Mouse (Mus musculus) liver, embryonic 13.5 days (tissue): ENCODE results near the gene Hdgf. TPM values are rescaled to one million over a fixed set of nuclear protein-coding genes. Genes with fewer than 3 reads are reported as not detected.
"Not testable (repeated sequence)": the region's sequence is repeated elsewhere in the genome, so short reads cannot be mapped to it uniquely, and the experiment has no call there.

ENCODE experiments used
- ATAC-seq: fragments of 200-750 bp; cut with Nextera tagmentation; 2 replicates; pipeline ENCODE4 v1.8.0; 2017; ENCODE audit warnings: low read depth, mild to moderate bottlenecking, moderate number of reproducible peaks, moderate library complexity
- DNase-seq: peaks from one replicate; pipeline ENCODE4 v3.0.0; 2022
- H3K27ac ChIP-seq: fragments of 300-500 bp; sonication (generic); 2 replicates; pipeline ENCODE4 v1.5.1; 2015; ENCODE audit warnings: moderate library complexity, mild to moderate bottlenecking, inconsistent platforms
- H3K27me3 ChIP-seq: fragments of 300-500 bp; sonication (generic); 2 replicates; pipeline ENCODE4 v1.6.1; 2015; ENCODE audit warnings: mild to moderate bottlenecking, inconsistent platforms
- H3K36me3 ChIP-seq: fragments of 300-500 bp; sonication (generic); 2 replicates; pipeline ENCODE4 v1.6.1; 2015; ENCODE audit warnings: mild to moderate bottlenecking, inconsistent platforms
- H3K4me1 ChIP-seq: fragments of 300-500 bp; sonication (generic); replicated peaks from 2 replicates; pipeline ENCODE4 v1.6.1; 2015; ENCODE audit warnings: inconsistent platforms
- H3K4me2 ChIP-seq: fragments of 300-500 bp; sonication (generic); 2 replicates; pipeline ENCODE4 v1.6.1; 2015; ENCODE audit warnings: inconsistent platforms, mild to moderate bottlenecking, moderate library complexity
- H3K4me3 ChIP-seq: fragments of 300-500 bp; sonication (generic); replicated peaks from 2 replicates; pipeline ENCODE4 v1.5.1; 2015; ENCODE audit warnings: mild to moderate bottlenecking, inconsistent platforms
- H3K9ac ChIP-seq: fragments of 300-500 bp; sonication (generic); 2 replicates; pipeline ENCODE4 v1.6.1; 2015; ENCODE audit warnings: mild to moderate bottlenecking, inconsistent platforms
- H3K9me3 ChIP-seq: fragments of 300-500 bp; sonication (generic); replicated peaks from 2 replicates; pipeline ENCODE4 v1.6.1; 2016; ENCODE audit warnings: inconsistent platforms
- WGBS: fragments of 180-500 bp; shearing (Covaris S2); methylation state at CpG from one replicate; pipeline ENCODE4 v1.1.7; 2015; ENCODE audit not compliant: insufficient replicate concordance; 5-methylcytosine and 5-hydroxymethylcytosine counted together
- polyA plus RNA-seq: library from polyadenylated mRNA; unstranded; fragments of >200 nt; fragmentation: Nextera tagmentation; extraction: Ambion mirVana; gene quantifications from 2 replicates; pipeline ENCODE4 v1.2.1, GENCODE M21; 2015

Gene Hdgf
- polyA plus RNA-seq, 1 experiment from 2014 or later, result 283 TPM

- H3K4me2 ChIP-seq, result no peak overlapping the region
- WGBS, result 72% methylated on average over 3 of the region's 3 CpGs
- H3K27ac ChIP-seq, result no peak overlapping the region
- H3K9me3 ChIP-seq, result 0 out of 2 replicates have a peak, but pooled peaks cover 3% of the 10 kb centered on the region
- no peak overlapping the region for H3K9ac ChIP-seq
- no peak for DNase-seq
- peaks cover 26% of the 10 kb centered on the region for H3K4me1 ChIP-seq
- no peak for ATAC-seq
- no peaks in the 10 kb centered on the region for H3K36me3 ChIP-seq
- no peak overlapping the region for H3K4me3 ChIP-seq
- H3K27me3 ChIP-seq, result no peaks in the 10 kb centered on the region
Observed at GRCm38 (mm10) chr3:87891481-87891880, 14.6 kb upstream of the Hdgf start.

GRCm38 (mm10) chr3:87893367-87893905 lies 12.7 kb upstream of the Hdgf start:
- H3K4me1 ChIP-seq, result peaks cover 23% of the 10 kb centered on the region
- no peaks in the 10 kb centered on the region for H3K27me3 ChIP-seq
- peak overlapping the region; percentile 23; the same call in 1 of the 2 replicates for H3K9ac ChIP-seq
- WGBS, result 70% methylated on average over 3 of the region's 3 CpGs
- peak overlapping the region; percentile 65 for H3K27ac ChIP-seq
- H3K9me3 ChIP-seq, result no peaks in the 10 kb centered on the region
- no peak overlapping the region for H3K4me2 ChIP-seq
- H3K36me3 ChIP-seq, result no peaks in the 10 kb centered on the region
- no peak overlapping the region for H3K4me3 ChIP-seq
- DNase-seq (no peak), ATAC-seq (peak; percentile 74)

DNA sequence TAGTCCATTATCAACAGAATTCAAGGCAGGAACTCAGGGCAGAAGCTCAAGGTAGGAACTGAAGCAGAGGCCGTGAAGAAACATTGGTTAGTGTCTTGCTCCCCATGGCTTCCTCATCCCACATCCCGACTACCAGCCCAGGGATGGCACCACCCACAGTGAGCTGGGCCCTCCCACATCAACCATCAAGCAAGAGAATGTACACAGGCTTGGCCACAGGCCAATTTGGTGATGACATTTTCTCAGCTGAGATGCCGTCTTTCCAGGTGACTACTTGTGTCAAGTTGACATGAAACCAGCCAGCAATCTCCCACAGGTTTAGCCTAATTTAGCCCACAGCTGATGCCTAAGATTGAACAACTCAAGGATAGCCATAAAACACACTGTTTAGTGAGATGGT lies 6.9 kb upstream of the Hdgf start:
- DNase-seq (no peak), ATAC-seq (no peak)
- no peaks in the 10 kb centered on the region for H3K36me3 ChIP-seq
- no peak overlapping the region for H3K4me2 ChIP-seq
- no peak overlapping the region for H3K4me3 ChIP-seq
- WGBS, result 69% methylated on average over 3 of the region's 3 CpGs
- H3K4me1 ChIP-seq, result peaks cover 55% of the 10 kb centered on the region
- no peaks in the 10 kb centered on the region for H3K27me3 ChIP-seq
- peak overlapping the region; percentile 24; the same call in 1 of the 2 replicates for H3K27ac ChIP-seq
- H3K9me3 ChIP-seq, result no peaks in the 10 kb centered on the region
- H3K9ac ChIP-seq, result no peak overlapping the region

GRCm38 (mm10) chr3:87899776-87900175 lies 6.3 kb upstream of the Hdgf start:
- no peak for ATAC-seq
- no peak overlapping the region for H3K9ac ChIP-seq
- WGBS, result 79% methylated on average over 3 of the region's 3 CpGs
- peak overlapping the region; percentile 15; the same call in 1 of the 2 replicates for H3K4me2 ChIP-seq
- no peaks in the 10 kb centered on the region for H3K36me3 ChIP-seq
- DNase-seq, result no peak
- peak overlapping the region; percentile 24 for H3K27ac ChIP-seq
- H3K27me3 ChIP-seq, result no peaks in the 10 kb centered on the region
- peaks cover 55% of the 10 kb centered on the region for H3K4me1 ChIP-seq
- H3K4me3 ChIP-seq, result no peak overlapping the region
- H3K9me3 ChIP-seq, result no peaks in the 10 kb centered on the region

DNA sequence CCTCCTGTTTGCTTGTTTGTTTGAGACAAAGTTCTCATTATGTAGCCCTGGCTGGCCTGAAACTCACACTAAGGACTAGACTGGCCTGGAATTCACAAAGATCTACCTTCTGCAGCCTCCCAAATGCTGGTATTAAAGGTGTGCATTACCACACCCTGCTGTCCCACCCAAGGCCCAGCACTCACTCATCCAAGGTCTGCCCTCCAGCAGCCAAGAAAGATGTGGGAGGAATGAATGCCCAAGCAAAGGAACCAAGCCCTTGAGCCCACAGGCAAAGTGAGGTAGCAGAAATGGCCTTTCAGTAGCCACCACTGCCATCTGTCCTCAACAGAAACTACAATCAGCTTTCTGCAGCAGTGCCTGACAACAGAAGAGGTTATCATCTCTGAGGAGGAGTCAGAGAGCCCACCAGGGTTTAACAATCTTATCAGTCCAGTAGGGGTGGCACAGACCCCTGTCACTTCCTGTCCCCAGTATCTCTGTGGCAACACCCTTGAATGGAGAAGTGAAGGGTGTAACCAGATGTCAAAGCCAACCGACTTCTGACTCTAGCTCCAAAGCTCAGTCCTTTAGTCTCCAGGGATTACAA lies 5.0 kb upstream of the Hdgf start:
- 0% methylated on average over 1 of the region's 1 CpGs for WGBS
- H3K4me1 ChIP-seq, result peaks cover 61% of the 10 kb centered on the region
- H3K9me3 ChIP-seq, result no peaks in the 10 kb centered on the region
- peak overlapping the region; percentile 41 for H3K4me3 ChIP-seq
- no peaks in the 10 kb centered on the region for H3K36me3 ChIP-seq
- DNase-seq (peak; percentile 87), ATAC-seq (peak; percentile 82)
- peak overlapping the region; percentile 95 for H3K27ac ChIP-seq
- H3K27me3 ChIP-seq, result no peaks in the 10 kb centered on the region
- peak overlapping the region; percentile 68 for H3K4me2 ChIP-seq
- H3K9ac ChIP-seq, result peak overlapping the region; percentile 69

DNA sequence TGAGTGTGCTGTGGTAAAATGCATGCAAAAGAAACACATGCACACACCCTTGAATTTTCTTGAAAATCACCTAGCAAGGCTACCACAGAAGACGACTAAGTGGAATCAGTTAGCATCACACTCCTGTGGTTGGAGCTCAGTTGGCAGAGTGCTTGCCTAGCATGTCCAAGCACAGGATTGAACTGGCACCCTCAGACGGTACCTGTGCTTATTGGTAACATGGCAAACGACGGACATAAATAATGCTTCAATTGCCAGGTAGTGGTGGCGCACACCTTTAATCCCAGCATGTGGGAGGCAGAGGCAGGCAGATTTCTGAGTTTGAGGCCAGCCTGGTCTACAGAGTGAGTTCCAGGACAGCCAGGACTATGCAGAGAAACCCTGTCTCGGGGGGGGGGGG lies 4.2 kb upstream of the Hdgf start:
- Histone ChIP-seq H3K4me3 (peak overlapping the region; percentile 41; the same call in 1 of the 2 replicates), H3K4me2 (peak overlapping the region; percentile 68), H3K9ac (peak overlapping the region; percentile 69), H3K4me1 (peaks cover 61% of the 10 kb centered on the region), H3K27ac (peak overlapping the region; percentile 95)
- not testable (repeated sequence) for H3K9me3 ChIP-seq, ATAC-seq, H3K36me3 ChIP-seq, H3K27me3 ChIP-seq, DNase-seq
- 43% methylated on average over 6 of the region's 6 CpGs for WGBS

DNA sequence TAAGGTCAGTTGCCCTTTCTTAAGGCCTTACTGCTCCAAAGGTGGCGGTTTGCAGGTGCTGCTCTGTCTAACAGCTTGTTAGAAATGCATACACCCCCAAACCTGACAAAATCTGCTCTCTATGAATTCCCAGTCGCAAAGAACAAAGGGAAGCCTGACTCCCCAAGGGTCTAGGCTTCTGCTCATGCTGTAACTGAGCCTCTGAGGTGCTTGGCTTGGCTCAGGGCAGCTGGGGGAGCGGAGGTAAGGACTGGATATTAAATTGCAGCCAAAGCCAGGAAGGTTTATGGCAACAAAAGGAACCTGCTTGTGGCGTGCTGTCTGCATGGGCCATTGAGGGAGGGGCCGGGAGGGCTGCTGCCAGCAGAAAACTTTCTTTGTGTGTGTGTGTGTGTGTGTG lies 2.3 kb upstream of the Hdgf start:
- H3K4me3 ChIP-seq, result no peak overlapping the region
- DNase-seq (no peak), ATAC-seq (no peak)
- peak overlapping the region; percentile 43 for H3K9ac ChIP-seq
- H3K9me3 ChIP-seq, result no peaks in the 10 kb centered on the region
- peaks cover 70% of the 10 kb centered on the region for H3K4me1 ChIP-seq
- H3K4me2 ChIP-seq, result no peak overlapping the region
- peak overlapping the region; percentile 77 for H3K27ac ChIP-seq
- H3K36me3 ChIP-seq, result peaks cover 8% of the 10 kb centered on the region; the same call in 1 of the 2 replicates
- H3K27me3 ChIP-seq, result no peaks in the 10 kb centered on the region
- WGBS, result 60% methylated on average over 5 of the region's 5 CpGs

DNA sequence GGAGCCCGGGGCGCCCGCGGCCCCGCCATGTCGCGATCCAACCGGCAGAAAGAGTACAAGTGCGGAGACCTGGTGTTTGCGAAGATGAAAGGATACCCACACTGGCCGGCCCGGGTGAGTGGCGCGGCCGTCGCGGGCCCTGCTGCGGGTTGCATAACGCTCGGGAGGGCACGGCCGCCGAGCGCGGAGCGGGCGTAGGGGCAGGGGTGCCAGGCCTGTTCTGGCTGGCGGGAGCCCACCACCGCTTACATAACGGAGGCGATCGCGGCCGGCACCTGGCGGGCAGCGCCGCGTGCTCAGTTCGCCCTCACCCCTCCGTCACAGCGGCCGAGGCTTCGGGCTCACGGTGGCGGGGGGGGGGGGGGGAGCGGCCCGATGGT lies 470 bp downstream of the Hdgf start:
- no peak for ATAC-seq
- Histone ChIP-seq H3K27ac (peak overlapping the region; percentile 95), H3K4me1 (peaks cover 72% of the 10 kb centered on the region), H3K27me3 (no peaks in the 10 kb centered on the region), H3K9ac (peak overlapping the region; percentile 100), H3K4me2 (peak overlapping the region; percentile 95), H3K9me3 (no peaks in the 10 kb centered on the region), H3K36me3 (peaks cover 24% of the 10 kb centered on the region), H3K4me3 (peak overlapping the region; percentile 99)
- no peak for DNase-seq
- under 1% methylated on average over 46 of the region's 47 CpGs for WGBS

DNA sequence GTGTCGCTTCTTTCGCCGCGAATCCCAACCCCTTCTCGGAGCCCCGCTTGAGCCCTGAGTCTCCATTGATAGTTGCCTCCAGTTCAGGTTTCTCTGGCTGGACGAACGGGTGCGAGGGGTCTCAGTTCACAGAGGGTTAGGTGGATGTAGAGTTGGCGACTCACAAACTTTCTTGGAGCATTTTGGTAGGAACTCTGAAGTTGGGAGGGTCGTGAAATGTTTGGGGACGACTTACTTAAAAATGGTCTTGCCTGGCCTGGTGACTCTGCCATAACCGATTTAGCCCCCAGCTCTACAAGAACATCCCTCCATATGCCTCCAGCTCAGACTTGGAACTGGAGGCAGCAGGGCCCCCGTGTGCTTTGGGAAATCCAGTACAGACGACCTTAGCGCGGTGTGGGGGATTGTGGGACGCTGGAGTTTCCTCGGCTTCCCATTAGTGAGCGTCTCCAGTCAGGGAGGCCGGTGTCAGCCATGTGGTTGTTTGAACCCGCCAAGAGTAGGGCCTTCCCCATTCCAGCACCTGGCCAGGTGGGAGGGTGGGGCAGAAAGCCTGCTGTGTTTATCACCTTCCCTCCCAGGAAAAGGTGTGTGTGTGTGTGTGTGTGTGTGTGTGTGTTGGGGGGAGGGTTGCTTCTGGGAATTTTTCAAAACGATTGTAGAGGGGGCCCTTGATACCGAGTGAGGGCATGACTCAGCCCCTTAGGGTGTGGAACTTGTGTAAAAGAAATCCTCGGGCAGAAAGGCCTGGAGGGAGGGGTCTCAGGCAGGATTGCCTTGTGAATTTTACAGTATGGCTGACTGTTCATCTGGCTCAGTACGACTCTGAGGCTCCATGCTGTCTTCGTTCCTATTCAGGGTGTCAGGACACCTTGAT lies 1.1 kb downstream of the Hdgf start:
- H3K27me3 ChIP-seq, result no peaks in the 10 kb centered on the region
- H3K27ac ChIP-seq, result peak overlapping the region; percentile 95
- ATAC-seq, result peak; percentile 14
- under 1% methylated on average over 27 of the region's 27 CpGs for WGBS
- peaks cover 30% of the 10 kb centered on the region for H3K36me3 ChIP-seq
- peak; percentile 53 for DNase-seq
- peak overlapping the region; percentile 99 for H3K4me3 ChIP-seq
- H3K9ac ChIP-seq, result peak overlapping the region; percentile 100
- H3K4me1 ChIP-seq, result peaks cover 72% of the 10 kb centered on the region
- peak overlapping the region; percentile 95 for H3K4me2 ChIP-seq
- H3K9me3 ChIP-seq, result no peaks in the 10 kb centered on the region

DNA sequence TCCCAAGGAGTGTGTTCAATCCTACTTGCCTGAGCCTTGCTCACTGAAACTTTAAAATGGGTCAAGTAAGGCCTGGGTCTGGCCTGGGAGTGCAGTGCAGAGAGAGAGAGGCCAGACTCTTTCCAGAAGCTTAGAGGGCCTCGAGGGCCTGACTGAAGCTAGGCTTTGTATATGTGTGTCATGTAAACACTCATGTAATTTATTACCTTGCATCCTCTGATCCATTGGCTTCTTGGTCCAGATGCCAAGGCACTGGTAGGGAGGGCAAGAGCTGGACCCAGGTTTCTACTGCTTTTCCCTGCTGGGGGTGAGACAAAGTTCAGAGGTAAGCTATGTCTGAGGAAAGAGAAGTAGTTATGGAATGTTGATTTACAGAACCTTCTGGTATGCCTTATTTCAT lies 1.8 kb downstream of the Hdgf start:
- peak overlapping the region; percentile 100 for H3K9ac ChIP-seq
- no peaks in the 10 kb centered on the region for H3K9me3 ChIP-seq
- peak overlapping the region; percentile 99 for H3K4me3 ChIP-seq
- H3K4me2 ChIP-seq, result peak overlapping the region; percentile 95
- 0% methylated on average over 1 of the region's 1 CpGs for WGBS
- H3K36me3 ChIP-seq, result peaks cover 33% of the 10 kb centered on the region
- H3K27ac ChIP-seq, result peak overlapping the region; percentile 95
- ATAC-seq, result no peak
- no peak for DNase-seq
- peaks cover 74% of the 10 kb centered on the region for H3K4me1 ChIP-seq
- no peaks in the 10 kb centered on the region for H3K27me3 ChIP-seq

- H3K27me3 ChIP-seq, result no peaks in the 10 kb centered on the region
- H3K9ac ChIP-seq, result peak overlapping the region; percentile 100
- peak overlapping the region; percentile 95 for H3K27ac ChIP-seq
- DNase-seq, result no peak
- H3K36me3 ChIP-seq, result peaks cover 48% of the 10 kb centered on the region
- 50% methylated on average over 2 of the region's 2 CpGs for WGBS
- peak overlapping the region; percentile 95 for H3K4me2 ChIP-seq
- no peak for ATAC-seq
- peaks cover 81% of the 10 kb centered on the region for H3K4me1 ChIP-seq
- H3K4me3 ChIP-seq, result peak overlapping the region; percentile 99
- no peaks in the 10 kb centered on the region for H3K9me3 ChIP-seq
Observed at GRCm38 (mm10) chr3:87909381-87909780, 3.3 kb downstream of the Hdgf start.
